Mouse (Mus musculus) brain, embryonic 14.5 days (tissue): Measurements from ENCODE around the gene Senp3.

Source experiments
- CTCF ChIP-seq: fragments of 200-500 bp; IDR thresholded peaks from 2 replicates; pipeline ENCODE4 v1.5.1; 2012; ENCODE audit warnings: inconsistent platforms, mild to moderate bottlenecking, moderate library complexity, borderline replicate concordance; ENCODE audit not compliant: insufficient read depth, insufficient read length; ENCODE audit errors: extremely low read depth
- POLR2A ChIP-seq: fragments of 200-500 bp; IDR thresholded peaks from 2 replicates; pipeline ENCODE4 v1.6.1; 2012; ENCODE audit warnings: mild to moderate bottlenecking, inconsistent platforms, borderline replicate concordance; ENCODE audit not compliant: poor library complexity, insufficient read depth, insufficient read length, severe bottlenecking; ENCODE audit errors: extremely low read depth

DNA sequence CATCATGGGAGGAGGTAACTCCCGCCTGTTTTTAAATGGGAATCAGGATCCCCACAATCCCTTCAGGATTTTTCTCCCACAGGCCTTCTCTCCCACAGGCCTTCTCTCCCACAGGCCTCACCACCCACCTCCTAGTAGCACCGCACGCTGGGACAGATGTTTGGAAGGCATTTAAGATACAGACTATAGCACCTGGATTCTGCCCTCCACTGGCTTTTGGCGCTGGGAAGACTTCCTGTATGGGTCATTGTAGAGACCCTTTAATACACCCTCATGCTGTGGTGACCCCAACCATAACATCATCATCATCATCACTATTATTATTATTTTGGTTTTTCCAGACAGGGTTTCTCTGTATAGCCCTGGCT lies 25.6 kb upstream of the Senp3 start:
- TF ChIP-seq POLR2A (no peak), CTCF (no peak)
